Mouse (Mus musculus) lung, postnatal 0 days (tissue): ENCODE measurements around the gene Nup37.

Experiments
- CTCF ChIP-seq: IDR thresholded peaks from 2 replicates; pipeline ENCODE4 v1.5.1; 2016; ENCODE audit warnings: antibody characterized with exemption, mild to moderate bottlenecking
- EP300 ChIP-seq: IDR thresholded peaks from 2 replicates; pipeline ENCODE4 v1.6.1; 2016; ENCODE audit warnings: antibody characterized with exemption, mild to moderate bottlenecking, control low read depth

GRCm38 (mm10) chr10:88150381-88150780, 3.6 kb downstream of the Nup37 start:
- TF ChIP-seq EP300, result no peak
- TF ChIP-seq CTCF, result no peak
